Mouse (Mus musculus) liver, embryonic 12.5 days (tissue): ENCODE measurements around the gene Atp23. TPM values are rescaled to one million over a fixed set of nuclear protein-coding genes. Genes with fewer than 3 reads are reported as not detected.

Source experiments
- ATAC-seq: fragments of 200-750 bp; cut with Nextera tagmentation; 2 replicates; pipeline ENCODE4 v1.8.0; 2017; ENCODE audit warnings: moderate number of reproducible peaks, mild to moderate bottlenecking, moderate library complexity
- H3K27ac ChIP-seq: fragments of 300-500 bp; sonication (generic); 2 replicates; pipeline ENCODE4 v1.5.1; 2016; ENCODE audit warnings: mild to moderate bottlenecking
- H3K27me3 ChIP-seq: fragments of 300-500 bp; sonication (generic); replicated peaks from 2 replicates; pipeline ENCODE4 v1.6.1; 2016; ENCODE audit warnings: mild to moderate bottlenecking, moderate library complexity
- H3K36me3 ChIP-seq: fragments of 300-500 bp; sonication (generic); 2 replicates; pipeline ENCODE4 v1.6.1; 2016; ENCODE audit warnings: mild to moderate bottlenecking, moderate library complexity
- H3K4me1 ChIP-seq: fragments of 300-500 bp; sonication (generic); 2 replicates; pipeline ENCODE4 v1.6.1; 2016
- H3K4me2 ChIP-seq: fragments of 300-500 bp; sonication (generic); 2 replicates; pipeline ENCODE4 v1.6.1; 2016; ENCODE audit warnings: mild to moderate bottlenecking, moderate library complexity
- H3K4me3 ChIP-seq: fragments of 300-500 bp; sonication (generic); 2 replicates; pipeline ENCODE4 v1.5.1; 2016; ENCODE audit warnings: mild to moderate bottlenecking, moderate library complexity
- H3K9ac ChIP-seq: fragments of 300-500 bp; sonication (generic); 2 replicates; pipeline ENCODE4 v1.6.1; 2016; ENCODE audit warnings: mild to moderate bottlenecking, moderate library complexity
- H3K9me3 ChIP-seq: fragments of 300-500 bp; sonication (generic); replicated peaks from 2 replicates; pipeline ENCODE4 v1.6.1; 2016; ENCODE audit warnings: mild to moderate bottlenecking, moderate library complexity
- WGBS: fragments of 180-500 bp; shearing (Covaris S2); methylation state at CpG from one replicate; pipeline ENCODE4 v1.1.7; 2016; ENCODE audit not compliant: insufficient replicate concordance; 5-methylcytosine and 5-hydroxymethylcytosine counted together
- polyA plus RNA-seq: library from polyadenylated mRNA; unstranded; fragments of >200 nt; fragmentation: Nextera tagmentation; extraction: Ambion mirVana; gene quantifications from 2 replicates; pipeline ENCODE4 v1.2.1, GENCODE M21; 2016

Atp23 gene
- 13.9 and 14.4 TPM in 2 replicates for polyA plus RNA-seq

GRCm38 (mm10) chr10:126900821-126901487, at the start of gene Atp23:
Gene Atp23 (minus strand): TSS chr10:126901355.
- Histone ChIP-seq H3K27me3 (no peaks in the 10 kb centered on the region), H3K4me3 (peak within 1 kb of the TSS; percentile 70), H3K4me1 (peaks cover 28% of the 10 kb centered on the region), H3K27ac (peak within 1 kb of the TSS; percentile 60), H3K4me2 (peak within 1 kb of the TSS; percentile 97), H3K9me3 (0 out of 2 replicates have a peak, but pooled peaks cover 3% of the 10 kb centered on the region), H3K36me3 (peaks cover 19% of the 10 kb centered on the region), H3K9ac (peak within 1 kb of the TSS; percentile 77)
- peak; percentile 78 for ATAC-seq
- under 1% methylated on average over 50 of the region's 56 CpGs for WGBS

- ATAC-seq: peak; percentile 91
- peak overlapping the region; percentile 64 for H3K27ac ChIP-seq
Observed at GRCm38 (mm10) chr10:126950572-126950971, 49.4 kb upstream of the Atp23 start.

GRCm38 (mm10) chr10:126949824-126950223, 48.7 kb upstream of the Atp23 start:
- no peaks in the 10 kb centered on the region; the same call in 1 of the 2 replicates for H3K27me3 ChIP-seq
- no peak overlapping the region for H3K9ac ChIP-seq
- 63% methylated on average over 5 of the region's 5 CpGs for WGBS
- peaks cover 3% of the 10 kb centered on the region; the same call in 1 of the 2 replicates for H3K9me3 ChIP-seq
- H3K27ac ChIP-seq: no peak overlapping the region
- no peaks in the 10 kb centered on the region for H3K36me3 ChIP-seq
- H3K4me3 ChIP-seq: no peak overlapping the region
- no peak for ATAC-seq
- no peak overlapping the region for H3K4me2 ChIP-seq
- H3K4me1 ChIP-seq: peaks cover 23% of the 10 kb centered on the region

More at GRCm38 (mm10) chr10:126950572-126950971, 49.4 kb upstream of the Atp23 start:
- H3K4me2 ChIP-seq: 0 out of 2 replicates have a peak overlapping the region, but pooled peaks have one; percentile 14
- peaks cover 23% of the 10 kb centered on the region for H3K4me1 ChIP-seq
- no peaks in the 10 kb centered on the region for H3K36me3 ChIP-seq
- H3K9ac ChIP-seq: no peak overlapping the region
- peaks cover 3% of the 10 kb centered on the region; the same call in 1 of the 2 replicates for H3K9me3 ChIP-seq
- H3K27me3 ChIP-seq: peaks cover under 1% of the 10 kb centered on the region; the same call in 1 of the 2 replicates
- 19% methylated on average over 4 of the region's 4 CpGs for WGBS
- no peak overlapping the region for H3K4me3 ChIP-seq

- peaks cover 15% of the 10 kb centered on the region for H3K4me1 ChIP-seq
- H3K4me3 ChIP-seq: no peak overlapping the region
- H3K9ac ChIP-seq: no peak overlapping the region
- ATAC-seq: no peak
- H3K4me2 ChIP-seq: no peak overlapping the region
- 69% methylated on average over 5 of the region's 5 CpGs for WGBS
- H3K9me3 ChIP-seq: no peaks in the 10 kb centered on the region
- no peaks in the 10 kb centered on the region for H3K36me3 ChIP-seq
- H3K27ac ChIP-seq: no peak overlapping the region
- no peaks in the 10 kb centered on the region; the same call in 1 of the 2 replicates for H3K27me3 ChIP-seq
Observed at GRCm38 (mm10) chr10:126945531-126945930, 44.4 kb upstream of the Atp23 start.

- H3K27me3 ChIP-seq: no peaks in the 10 kb centered on the region
- ATAC-seq: no peak
- H3K4me3 ChIP-seq: no peak overlapping the region
- 69% methylated on average over 7 of the region's 7 CpGs for WGBS
- H3K9ac ChIP-seq: no peak overlapping the region
- H3K4me1 ChIP-seq: no peaks in the 10 kb centered on the region
- H3K9me3 ChIP-seq: peaks cover 4% of the 10 kb centered on the region
- H3K27ac ChIP-seq: no peak overlapping the region
- H3K4me2 ChIP-seq: no peak overlapping the region
- no peaks in the 10 kb centered on the region for H3K36me3 ChIP-seq
Observed at GRCm38 (mm10) chr10:126940949-126941348, 39.8 kb upstream of the Atp23 start.

- H3K4me1 ChIP-seq: peaks cover 5% of the 10 kb centered on the region
- no peak overlapping the region for H3K4me2 ChIP-seq
- 0 out of 2 replicates have a peak, but pooled peaks cover 7% of the 10 kb centered on the region for H3K27me3 ChIP-seq
- no peaks in the 10 kb centered on the region for H3K36me3 ChIP-seq
- no peak overlapping the region for H3K9ac ChIP-seq
- no peak for ATAC-seq
- H3K27ac ChIP-seq: no peak overlapping the region
- H3K4me3 ChIP-seq: no peak overlapping the region
- H3K9me3 ChIP-seq: peaks cover 4% of the 10 kb centered on the region
- 61% methylated on average over 18 of the region's 18 CpGs for WGBS
Observed at GRCm38 (mm10) chr10:126935556-126936381, 34.6 kb upstream of the Atp23 start.

- Histone ChIP-seq H3K27me3 (peaks cover 14% of the 10 kb centered on the region), H3K4me2 (no peak overlapping the region), H3K36me3 (no peaks in the 10 kb centered on the region), H3K4me1 (peaks cover 5% of the 10 kb centered on the region), H3K9me3 (peaks cover 4% of the 10 kb centered on the region), H3K4me3 (no peak overlapping the region), H3K9ac (no peak overlapping the region), H3K27ac (no peak overlapping the region)
- no peak for ATAC-seq
- WGBS: 78% methylated on average over 8 of the region's 8 CpGs
Observed at GRCm38 (mm10) chr10:126935121-126935520, 34.0 kb upstream of the Atp23 start.

- Histone ChIP-seq H3K9ac (no peak overlapping the region), H3K9me3 (peaks cover 4% of the 10 kb centered on the region), H3K4me3 (no peak overlapping the region), H3K4me1 (peaks cover 5% of the 10 kb centered on the region), H3K27ac (no peak overlapping the region), H3K4me2 (no peak overlapping the region), H3K27me3 (peaks cover 19% of the 10 kb centered on the region), H3K36me3 (no peaks in the 10 kb centered on the region)
- no peak for ATAC-seq
- WGBS: 79% methylated on average over 13 of the region's 13 CpGs
Observed at GRCm38 (mm10) chr10:126934561-126934960, 33.4 kb upstream of the Atp23 start.

- Histone ChIP-seq H3K9me3 (no peaks in the 10 kb centered on the region), H3K36me3 (no peaks in the 10 kb centered on the region), H3K4me2 (no peak overlapping the region), H3K4me1 (peaks cover 14% of the 10 kb centered on the region), H3K27ac (peak overlapping the region; percentile 69; the same call in 1 of the 2 replicates), H3K4me3 (no peak overlapping the region), H3K27me3 (peaks cover 47% of the 10 kb centered on the region), H3K9ac (no peak overlapping the region)
- no peak for ATAC-seq
Observed at GRCm38 (mm10) chr10:126931760-126932139, 30.6 kb upstream of the Atp23 start.

- peaks cover 15% of the 10 kb centered on the region for H3K4me1 ChIP-seq
- H3K9ac ChIP-seq: no peak overlapping the region
- H3K4me2 ChIP-seq: no peak overlapping the region
- no peak for ATAC-seq
- no peaks in the 10 kb centered on the region for H3K36me3 ChIP-seq
- WGBS: 63% methylated on average over 8 of the region's 8 CpGs
- H3K27ac ChIP-seq: peak overlapping the region; percentile 69
- H3K9me3 ChIP-seq: no peaks in the 10 kb centered on the region
- peaks cover 53% of the 10 kb centered on the region for H3K27me3 ChIP-seq
- no peak overlapping the region for H3K4me3 ChIP-seq
Observed at GRCm38 (mm10) chr10:126931123-126931759, 30.1 kb upstream of the Atp23 start.

GRCm38 (mm10) chr10:126930270-126931121, 29.3 kb upstream of the Atp23 start:
- H3K9me3 ChIP-seq: no peaks in the 10 kb centered on the region
- H3K27ac ChIP-seq: peak overlapping the region; percentile 69
- peaks cover 13% of the 10 kb centered on the region for H3K4me1 ChIP-seq
- H3K9ac ChIP-seq: no peak overlapping the region
- no peak overlapping the region for H3K4me3 ChIP-seq
- WGBS: 55% methylated on average over 15 of the region's 15 CpGs
- H3K36me3 ChIP-seq: no peaks in the 10 kb centered on the region
- H3K27me3 ChIP-seq: peaks cover 60% of the 10 kb centered on the region
- ATAC-seq: no peak
- no peak overlapping the region for H3K4me2 ChIP-seq
